Mouse (Mus musculus): ENCODE data around the gene Tenm2. TPM values are rescaled to one million over a fixed set of nuclear protein-coding genes. Genes with fewer than 3 reads are reported as not detected.
A peak's percentile ranks its signal among the peaks of the same experiment; 100 is the strongest.

The Tenm2 gene
- polyA plus RNA-seq, 1 experiment from 2014 or later = 0.16 TPM

- DNase-seq (ENCODE audit: low spot score) = no peak
- no peak overlapping the region for H3K9ac ChIP-seq (replicated peaks; ENCODE audit: low read depth)
- H3K27ac ChIP-seq (ENCODE audit: low read length) = no peak overlapping the region
- no peaks in the 10 kb centered on the region for H3K4me1 ChIP-seq (ENCODE audit: insufficient read depth, low read depth, low read length)
- whole genome bisulfite sequencing = 27% methylated on average over 6 of the region's 6 CpGs
- no peak overlapping the region for H3K4me2 ChIP-seq (replicated peaks; ENCODE audit: low read depth, low read length)
- no peaks in the 10 kb centered on the region for H3K9me3 ChIP-seq (ENCODE audit: low read length)
- no peaks in the 10 kb centered on the region; the same call in 1 of the 2 replicates for H3K27me3 ChIP-seq (replicated peaks; ENCODE audit: insufficient read depth, low read length)
- ATAC-seq = no peak
- no peak overlapping the region for H3K4me3 ChIP-seq (ENCODE audit: low read depth, low read length)
- TF ChIP-seq EP300 (IDR thresholded peaks at IDR 0.05) (no peak), CTCF (IDR thresholded peaks at IDR 0.05) (peak; percentile 29; the same call in 1 of the 2 replicates)
- H3K36me3 ChIP-seq (ENCODE audit: insufficient read depth, low read length) = no peaks in the 10 kb centered on the region
These were observed 943.6 kb downstream of the Tenm2 start for GRCm38 (mm10) chr11:36292206-36292605.

DNA sequence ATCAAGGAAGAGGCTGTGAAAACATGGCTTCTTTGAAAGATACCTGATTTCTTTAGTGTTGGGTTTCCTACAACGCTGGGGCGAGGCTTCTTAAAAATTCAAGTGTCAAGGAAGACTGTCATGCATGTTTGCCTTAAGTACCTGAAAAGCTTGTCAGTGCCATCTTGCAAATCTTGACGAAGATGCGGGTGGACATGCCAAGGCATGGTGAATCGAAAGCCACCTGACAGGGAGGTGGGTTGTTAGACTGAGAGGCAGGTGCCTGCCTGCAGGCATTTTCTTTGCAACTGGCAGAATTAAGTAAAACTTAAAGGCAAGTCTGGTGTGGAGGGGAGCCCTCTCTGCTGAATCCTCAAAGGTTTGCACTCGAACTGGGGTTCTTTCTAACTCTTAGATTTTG lies 949.5 kb downstream of the Tenm2 start:
- Histone ChIP-seq H3K4me2 (replicated peaks; ENCODE audit: low read depth, low read length) (no peak overlapping the region), H3K27me3 (replicated peaks; ENCODE audit: insufficient read depth, low read length) (no peaks in the 10 kb centered on the region), H3K4me3 (ENCODE audit: low read depth, low read length) (no peak overlapping the region), H3K27ac (ENCODE audit: low read length) (no peak overlapping the region), H3K9me3 (ENCODE audit: low read length) (no peaks in the 10 kb centered on the region), H3K4me1 (ENCODE audit: insufficient read depth, low read depth, low read length) (no peaks in the 10 kb centered on the region), H3K9ac (replicated peaks; ENCODE audit: low read depth) (no peak overlapping the region), H3K36me3 (ENCODE audit: insufficient read depth, low read length) (no peaks in the 10 kb centered on the region)
- DNase-seq (ENCODE audit: low spot score) (no peak), ATAC-seq (no peak)
- WGBS = 82% methylated on average over 6 of the region's 6 CpGs
- TF ChIP-seq CTCF (IDR thresholded peaks at IDR 0.05) (no peak), EP300 (IDR thresholded peaks at IDR 0.05) (no peak)

DNA sequence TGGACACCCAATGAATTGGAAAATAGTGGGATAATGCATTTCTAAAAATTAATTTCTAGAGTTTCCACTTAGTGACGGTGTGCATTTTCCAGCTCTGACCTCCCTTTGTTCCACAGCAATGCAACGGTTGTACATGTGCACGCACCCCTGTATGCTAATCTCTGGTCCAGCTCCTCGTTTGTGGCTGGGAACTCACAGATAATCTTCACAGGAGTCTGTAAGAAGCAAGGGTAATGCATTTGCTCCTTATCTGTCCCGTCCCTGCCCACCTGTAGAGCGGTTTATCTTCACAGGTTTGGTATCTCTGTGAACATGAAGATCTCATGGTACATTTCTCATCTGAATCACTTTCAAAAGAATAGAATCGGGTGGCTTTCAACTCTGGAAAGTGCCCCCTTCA lies 955.2 kb downstream of the Tenm2 start:
- DNase-seq (ENCODE audit: low spot score) (no peak), ATAC-seq (no peak)
- Histone ChIP-seq H3K4me1 (ENCODE audit: insufficient read depth, low read depth, low read length) (no peaks in the 10 kb centered on the region), H3K4me2 (replicated peaks; ENCODE audit: low read depth, low read length) (no peak overlapping the region), H3K27ac (ENCODE audit: low read length) (no peak overlapping the region), H3K36me3 (ENCODE audit: insufficient read depth, low read length) (no peaks in the 10 kb centered on the region), H3K9me3 (ENCODE audit: low read length) (no peaks in the 10 kb centered on the region), H3K27me3 (replicated peaks; ENCODE audit: insufficient read depth, low read length) (0 out of 2 replicates have a peak, but pooled peaks cover 4% of the 10 kb centered on the region), H3K9ac (replicated peaks; ENCODE audit: low read depth) (no peak overlapping the region), H3K4me3 (ENCODE audit: low read depth, low read length) (no peak overlapping the region)
- WGBS = 76% methylated on average over 7 of the region's 7 CpGs
- TF ChIP-seq CTCF (IDR thresholded peaks at IDR 0.05) (no peak), EP300 (IDR thresholded peaks at IDR 0.05) (no peak)

- no peaks in the 10 kb centered on the region for H3K4me1 ChIP-seq (ENCODE audit: insufficient read depth, low read depth, low read length)
- no peak overlapping the region for H3K9ac ChIP-seq (replicated peaks; ENCODE audit: low read depth)
- DNase-seq (ENCODE audit: low spot score) (no peak), ATAC-seq (no peak)
- H3K27ac ChIP-seq (ENCODE audit: low read length) = no peak overlapping the region
- H3K4me2 ChIP-seq (replicated peaks; ENCODE audit: low read depth, low read length) = no peak overlapping the region
- no peak overlapping the region for H3K4me3 ChIP-seq (ENCODE audit: low read depth, low read length)
- TF ChIP-seq CTCF (IDR thresholded peaks at IDR 0.05) (no peak), EP300 (IDR thresholded peaks at IDR 0.05) (no peak)
- 75% methylated on average over 9 of the region's 9 CpGs for WGBS
- 0 out of 2 replicates have a peak, but pooled peaks cover 4% of the 10 kb centered on the region for H3K27me3 ChIP-seq (replicated peaks; ENCODE audit: insufficient read depth, low read length)
- no peaks in the 10 kb centered on the region for H3K9me3 ChIP-seq (ENCODE audit: low read length)
- no peaks in the 10 kb centered on the region for H3K36me3 ChIP-seq (ENCODE audit: insufficient read depth, low read length)
These were observed 957.9 kb downstream of the Tenm2 start for GRCm38 (mm10) chr11:36277903-36278215.

DNA sequence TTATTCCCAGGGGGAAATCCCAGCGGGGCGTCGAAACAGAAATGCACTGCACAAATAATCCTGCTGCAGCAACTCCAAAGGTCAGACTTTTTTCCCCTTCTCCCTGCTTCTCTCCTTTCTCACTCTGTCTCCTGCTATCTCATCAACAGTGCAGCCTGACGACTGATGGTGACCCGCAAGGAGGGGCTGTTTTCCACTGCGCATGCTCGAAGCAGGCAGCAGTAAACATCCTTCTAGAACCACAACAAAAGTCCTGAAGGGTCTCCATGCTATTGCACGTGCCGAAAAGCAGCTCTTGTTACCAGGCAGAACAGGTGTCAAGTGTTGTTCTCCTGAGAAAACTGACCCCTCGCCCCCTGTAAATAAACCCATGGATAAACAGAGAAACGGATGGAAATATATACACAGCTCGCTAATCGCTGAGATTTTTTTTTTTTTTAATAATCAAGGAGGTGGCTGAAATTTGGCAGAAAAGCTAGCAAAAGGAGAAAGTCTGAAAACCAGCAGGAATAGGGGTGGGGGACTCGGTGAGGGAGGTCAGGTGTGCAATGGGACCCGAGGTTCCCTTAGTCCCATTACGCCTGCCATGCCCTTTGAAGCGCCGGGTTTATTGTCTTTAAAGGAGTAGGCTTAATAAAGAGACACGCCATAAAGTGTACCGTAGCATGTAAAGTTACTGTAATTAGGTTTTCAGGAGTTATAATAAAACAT lies 958.4 kb downstream of the Tenm2 start:
- ATAC-seq (no peak), DNase-seq (ENCODE audit: low spot score) (peak; percentile 8)
- H3K4me2 ChIP-seq (replicated peaks; ENCODE audit: low read depth, low read length) = no peak overlapping the region
- H3K27ac ChIP-seq (ENCODE audit: low read length) = no peak overlapping the region
- 52% methylated on average over 20 of the region's 20 CpGs for WGBS
- H3K36me3 ChIP-seq (ENCODE audit: insufficient read depth, low read length) = no peaks in the 10 kb centered on the region
- no peaks in the 10 kb centered on the region for H3K4me1 ChIP-seq (ENCODE audit: insufficient read depth, low read depth, low read length)
- H3K4me3 ChIP-seq (ENCODE audit: low read depth, low read length) = no peak overlapping the region
- H3K27me3 ChIP-seq (replicated peaks; ENCODE audit: insufficient read depth, low read length) = 0 out of 2 replicates have a peak, but pooled peaks cover 4% of the 10 kb centered on the region
- H3K9me3 ChIP-seq (ENCODE audit: low read length) = no peaks in the 10 kb centered on the region
- TF ChIP-seq EP300 (IDR thresholded peaks at IDR 0.05) (no peak), CTCF (IDR thresholded peaks at IDR 0.05) (no peak)
- H3K9ac ChIP-seq (replicated peaks; ENCODE audit: low read depth) = no peak overlapping the region

GRCm38 (mm10) chr11:36276015-36276414 lies 959.7 kb downstream of the Tenm2 start:
- Histone ChIP-seq H3K9me3 (ENCODE audit: low read length) (no peaks in the 10 kb centered on the region), H3K4me1 (ENCODE audit: insufficient read depth, low read depth, low read length) (no peaks in the 10 kb centered on the region), H3K36me3 (ENCODE audit: insufficient read depth, low read length) (no peaks in the 10 kb centered on the region), H3K27me3 (replicated peaks; ENCODE audit: insufficient read depth, low read length) (0 out of 2 replicates have a peak, but pooled peaks cover 4% of the 10 kb centered on the region), H3K9ac (replicated peaks; ENCODE audit: low read depth) (no peak overlapping the region), H3K4me2 (replicated peaks; ENCODE audit: low read depth, low read length) (no peak overlapping the region), H3K27ac (ENCODE audit: low read length) (no peak overlapping the region), H3K4me3 (ENCODE audit: low read depth, low read length) (no peak overlapping the region)
- TF ChIP-seq EP300 (IDR thresholded peaks at IDR 0.05) (no peak), CTCF (IDR thresholded peaks at IDR 0.05) (no peak)
- ATAC-seq (peak; percentile 32; the same call in 1 of the 2 replicates), DNase-seq (ENCODE audit: low spot score) (peak; percentile 64)
- 17% methylated on average over 5 of the region's 5 CpGs for WGBS

Data from lung, postnatal 0 days (tissue).